Mouse (Mus musculus): Measurements from ENCODE around the gene Ip6k3.

Gene Ip6k3

DNA sequence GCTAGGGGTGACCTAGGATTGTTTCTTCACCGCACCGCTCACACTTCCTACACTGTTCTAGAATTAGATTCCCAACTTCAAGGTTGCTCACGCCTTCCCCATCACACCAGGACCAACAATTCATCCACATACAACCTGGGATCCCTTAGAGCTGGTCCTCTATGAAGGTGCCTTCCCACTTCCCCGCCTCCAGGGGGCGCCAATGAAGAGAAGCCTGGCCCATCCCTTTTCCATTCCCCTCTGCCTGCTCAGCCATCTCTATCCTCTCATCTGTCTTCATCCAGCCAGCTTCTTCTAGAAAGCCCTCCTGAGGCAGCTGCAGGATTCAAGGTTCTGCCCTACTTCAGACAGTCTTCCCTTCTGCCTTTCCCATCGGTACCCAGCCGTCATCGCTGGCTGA, 16.2 kb downstream of the Ip6k3 start:
- peak in 1 of 2 experiments; percentile 52 for DNase-seq

DNA sequence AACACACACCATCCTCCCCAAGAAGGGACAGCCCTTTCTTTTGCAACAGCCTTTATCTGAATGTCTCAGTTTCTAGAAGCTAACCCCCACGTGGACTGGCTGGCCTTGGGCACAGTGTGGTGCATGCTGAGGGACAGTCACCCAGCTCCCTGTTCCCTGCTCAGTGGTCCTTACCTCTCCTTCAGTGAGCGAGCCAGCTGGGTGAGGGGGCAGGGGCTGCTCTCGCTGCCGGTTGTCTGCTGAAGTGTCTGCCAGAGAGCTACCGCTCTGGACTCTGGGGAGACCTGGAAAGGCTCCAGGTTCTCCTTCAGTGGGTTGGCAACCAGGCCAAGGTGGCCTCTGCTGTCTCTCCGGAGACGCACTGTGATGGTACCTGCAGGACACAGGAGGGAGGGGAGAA, 16.7 kb downstream of the Ip6k3 start:
- no peak for DNase-seq

DNA sequence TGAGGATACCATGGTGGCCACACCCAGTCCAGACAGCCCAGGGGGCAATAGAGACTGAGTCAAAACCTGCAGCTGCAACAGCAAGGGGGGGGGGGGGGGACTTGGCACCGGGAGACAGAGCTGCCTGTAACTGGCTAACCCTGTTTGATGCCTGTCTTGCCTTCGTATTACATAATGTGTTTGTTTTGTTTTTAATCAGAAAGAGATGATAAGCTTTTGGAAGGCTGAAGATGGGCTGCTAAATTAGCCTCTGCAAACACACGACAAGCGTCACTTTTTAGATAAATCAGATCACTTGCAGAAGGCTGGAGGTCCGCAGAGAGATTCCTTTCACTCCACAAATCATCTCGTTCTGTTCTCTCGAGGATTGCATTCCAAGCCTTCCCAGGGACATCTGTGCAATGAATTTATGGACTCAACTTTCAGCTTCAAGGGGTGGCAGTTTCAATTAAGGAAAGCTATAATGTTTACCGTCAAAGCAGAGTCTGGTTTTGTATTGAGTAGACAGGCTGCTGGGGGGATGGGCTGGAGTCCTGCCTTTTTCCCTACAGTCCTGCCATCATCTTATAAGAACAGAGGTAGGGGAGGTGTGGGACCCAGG, 21.2 kb downstream of the Ip6k3 start:
- no peak for DNase-seq

DNA sequence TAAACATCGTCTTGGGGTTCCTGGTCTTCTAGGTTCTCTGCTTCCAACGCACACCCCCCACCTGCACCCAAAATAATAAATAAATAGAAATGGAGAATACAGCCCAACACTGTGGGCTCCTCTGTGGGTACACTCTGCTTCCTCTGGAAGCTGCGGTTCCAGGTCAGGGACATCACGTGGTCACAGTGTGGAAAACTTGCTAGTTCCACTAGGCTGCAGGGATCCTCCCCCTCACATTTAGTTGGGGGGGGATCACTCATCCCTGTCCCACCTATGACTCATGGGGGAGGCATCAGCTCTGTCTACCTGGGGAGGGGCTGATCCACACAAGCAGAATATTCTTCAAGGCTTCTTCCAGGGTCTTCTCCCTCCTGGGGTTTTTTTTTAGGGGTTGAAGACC, 23.4 kb downstream of the Ip6k3 start:
- DNase-seq, result no peak

DNA sequence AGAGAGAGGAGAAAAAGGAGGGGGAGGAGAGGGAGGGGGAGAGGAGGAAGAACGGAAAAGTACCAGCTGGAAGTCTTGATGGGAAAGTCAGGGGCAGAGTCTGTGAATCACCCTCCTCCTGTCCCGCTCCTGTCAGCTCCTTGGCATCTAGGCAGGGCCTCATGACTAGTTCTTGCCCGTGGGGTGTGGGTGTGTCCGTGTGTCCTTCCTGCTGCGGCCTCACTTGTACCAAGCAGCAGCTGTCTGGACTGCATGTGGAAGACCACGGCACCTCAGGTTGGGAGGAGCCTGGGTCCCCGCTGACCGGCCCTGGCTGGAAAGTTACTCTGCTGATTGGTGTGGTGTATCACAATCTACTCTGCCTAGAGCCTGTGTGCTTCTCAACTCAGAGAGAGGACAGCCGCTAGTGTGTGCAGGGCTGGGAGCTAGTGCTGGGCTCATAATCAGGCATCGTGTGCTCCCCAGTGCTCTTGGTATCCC, 25.6 kb downstream of the Ip6k3 start:
- DNase-seq, result no peak

DNA sequence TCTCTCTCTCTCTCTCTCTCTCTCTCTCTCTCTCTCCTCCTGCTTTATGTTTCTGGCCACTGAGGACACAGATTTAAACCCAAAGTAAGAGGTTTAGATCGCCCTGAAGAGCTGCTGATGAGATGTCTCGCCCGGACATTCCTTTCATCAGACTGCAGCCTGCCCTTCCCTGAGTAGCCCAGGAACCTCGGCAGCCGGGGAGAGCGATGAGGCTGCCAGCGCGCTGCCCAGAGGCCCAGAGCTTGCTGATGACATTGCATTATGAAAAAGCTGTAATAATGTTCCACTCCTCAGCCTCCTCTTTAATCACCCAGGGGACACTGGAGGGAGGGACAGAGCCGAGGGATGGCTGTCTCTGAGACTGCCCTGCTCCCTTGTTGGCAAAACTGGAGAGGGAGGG, 27.3 kb downstream of the Ip6k3 start:
- DNase-seq, result no peak

DNA sequence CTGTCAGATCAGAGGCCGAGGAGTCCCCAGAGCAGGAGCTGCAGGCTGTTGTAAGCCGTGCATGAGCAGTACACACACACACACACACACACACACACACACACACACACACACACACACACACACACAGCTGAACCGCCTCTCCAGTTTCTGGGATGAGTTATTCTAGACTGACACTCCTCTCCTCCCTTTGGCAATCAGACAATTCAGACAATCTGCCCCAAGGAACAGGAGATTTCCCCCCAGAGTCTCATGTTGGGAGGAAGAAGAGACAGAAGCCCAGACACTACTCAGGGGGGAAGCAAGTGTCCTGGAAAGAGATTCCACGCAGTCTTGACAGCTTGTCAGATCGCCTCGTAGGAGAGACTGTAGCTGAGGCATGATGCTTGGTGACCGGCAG, 28.3 kb downstream of the Ip6k3 start:
- DNase-seq, result no peak

DNA sequence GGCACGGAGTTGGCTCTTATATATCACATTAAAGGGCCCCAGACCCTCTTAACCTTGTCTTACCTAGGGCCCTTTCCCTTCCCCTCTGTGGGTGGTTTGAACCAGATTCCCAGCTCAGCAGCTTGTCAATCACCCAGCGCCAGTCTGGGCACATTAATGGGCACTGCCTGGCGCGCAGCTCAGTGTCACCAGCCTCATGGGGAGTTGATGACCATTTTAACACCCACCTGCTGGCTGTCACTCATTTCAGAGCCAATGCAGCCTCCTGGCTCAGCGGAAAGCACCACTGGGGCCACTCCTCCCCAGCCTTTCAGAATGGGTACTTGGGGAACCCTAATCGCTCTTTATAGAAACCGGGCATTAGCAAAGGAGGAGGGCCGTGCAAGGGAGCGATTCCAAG, 29.2 kb downstream of the Ip6k3 start:
- DNase-seq, result no peak

DNA sequence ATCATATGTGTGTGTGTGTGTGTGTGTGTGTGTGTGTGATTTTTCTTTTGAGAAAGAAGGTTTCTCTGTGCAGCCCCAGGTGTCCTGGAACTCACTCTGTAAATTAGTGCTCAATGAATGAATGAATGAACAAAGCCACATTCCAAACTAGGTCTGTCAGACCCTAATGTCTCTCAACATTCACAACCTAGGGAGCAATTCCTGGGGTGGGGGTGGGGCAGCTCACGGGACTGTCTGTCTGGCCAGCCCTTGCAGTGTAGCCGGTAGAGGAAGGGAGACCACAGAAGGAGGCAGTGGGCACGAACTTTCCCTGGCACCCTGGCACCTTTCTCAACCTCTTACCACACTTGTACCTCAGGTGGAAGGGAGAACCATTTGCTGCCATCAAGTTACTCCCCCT, 32.9 kb downstream of the Ip6k3 start:
- DNase-seq, result no peak

DNA sequence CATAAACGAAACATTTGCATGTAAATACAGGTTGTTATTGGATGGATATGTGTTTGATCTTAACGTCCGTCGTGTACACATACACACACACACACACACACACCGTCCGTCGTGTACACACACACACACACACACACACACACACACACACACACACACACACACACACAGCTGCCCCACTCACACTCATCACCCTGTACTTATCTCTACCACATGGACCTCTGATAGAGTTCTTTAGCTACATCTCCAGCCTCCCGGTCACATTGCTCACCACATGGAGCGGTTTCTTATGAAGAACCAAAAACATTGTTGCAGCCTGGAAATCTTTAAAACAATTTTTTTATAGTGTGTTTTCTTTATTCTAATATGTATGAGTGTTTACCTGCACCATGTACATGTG, 33.4 kb downstream of the Ip6k3 start:
- DNase-seq, result no peak

DNA sequence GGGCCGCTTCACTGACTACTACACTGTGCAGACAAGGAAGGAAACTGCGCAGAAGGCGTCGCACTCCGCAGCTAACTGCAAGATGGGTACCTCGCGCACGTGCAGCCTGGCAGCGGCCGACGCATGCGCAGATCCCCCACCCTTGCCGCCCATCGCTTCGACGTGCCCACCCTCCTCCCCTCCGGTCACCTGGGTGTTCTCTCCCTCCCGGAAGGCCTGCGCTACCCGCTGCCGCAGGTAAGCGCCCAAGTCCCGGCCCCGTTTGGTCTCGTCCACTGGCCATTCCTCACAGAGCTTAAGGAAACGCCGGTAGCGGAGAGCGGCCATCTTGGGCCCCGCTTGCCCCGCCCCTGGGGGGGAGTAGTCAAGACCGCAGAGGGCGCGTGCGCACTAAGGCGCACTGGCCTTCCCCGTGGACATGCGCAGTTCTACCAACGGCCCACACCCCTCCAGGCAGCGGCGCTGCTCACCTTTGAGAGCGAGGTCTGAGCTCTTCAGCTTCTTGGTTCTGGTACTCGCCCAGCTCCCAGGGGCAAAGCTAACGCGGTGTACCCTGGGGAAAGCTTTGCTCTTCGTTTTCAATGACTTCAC, 33.9 kb downstream of the Ip6k3 start, which contains the start of gene Uqcc2:
Gene Uqcc2 (minus strand): TSS at position 366 of the 591 bp plus-strand sequence.
- peak; percentile 96 to 98 for DNase-seq

DNA sequence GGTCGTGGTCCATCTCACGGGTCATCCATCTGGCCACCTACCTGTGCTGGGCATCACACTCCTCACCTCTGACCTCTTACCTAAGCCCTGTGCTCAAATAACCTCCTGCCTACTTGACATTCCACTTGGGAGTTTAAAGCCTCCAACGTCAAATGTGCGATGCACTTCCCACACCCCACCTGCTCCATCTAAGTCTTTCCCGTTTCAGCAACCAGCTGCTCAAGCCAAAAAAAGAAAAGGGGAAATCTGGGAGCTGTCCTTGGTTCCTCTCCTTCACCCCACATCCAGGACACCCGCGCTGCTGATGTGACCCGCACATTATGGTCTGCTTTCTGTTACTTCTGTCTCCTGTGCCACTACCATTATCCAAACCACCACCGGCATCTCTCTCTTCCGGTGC, 35.4 kb downstream of the Ip6k3 start:
- DNase-seq, result no peak

DNA sequence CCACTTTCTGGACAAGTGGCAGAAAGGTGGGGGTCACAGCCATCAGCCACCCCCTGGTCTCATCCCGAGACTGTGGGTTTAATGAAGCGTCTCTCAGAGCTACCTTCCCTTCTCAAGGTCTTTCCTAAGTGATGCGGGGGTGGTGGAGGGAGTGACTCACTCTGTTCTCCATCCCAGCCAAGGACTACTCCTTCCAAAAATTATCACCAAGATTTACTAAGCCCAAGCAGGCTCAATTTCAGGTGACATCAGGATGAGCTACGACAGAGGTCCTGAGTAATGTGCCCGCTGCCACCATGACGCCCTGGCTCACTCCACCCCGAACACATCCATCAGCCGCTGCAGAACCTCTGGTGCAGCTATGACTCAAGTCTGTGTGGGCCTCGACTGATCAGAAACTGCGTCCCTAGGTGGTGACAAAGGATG, 36.3 kb downstream of the Ip6k3 start:
- DNase-seq, result no peak

DNA sequence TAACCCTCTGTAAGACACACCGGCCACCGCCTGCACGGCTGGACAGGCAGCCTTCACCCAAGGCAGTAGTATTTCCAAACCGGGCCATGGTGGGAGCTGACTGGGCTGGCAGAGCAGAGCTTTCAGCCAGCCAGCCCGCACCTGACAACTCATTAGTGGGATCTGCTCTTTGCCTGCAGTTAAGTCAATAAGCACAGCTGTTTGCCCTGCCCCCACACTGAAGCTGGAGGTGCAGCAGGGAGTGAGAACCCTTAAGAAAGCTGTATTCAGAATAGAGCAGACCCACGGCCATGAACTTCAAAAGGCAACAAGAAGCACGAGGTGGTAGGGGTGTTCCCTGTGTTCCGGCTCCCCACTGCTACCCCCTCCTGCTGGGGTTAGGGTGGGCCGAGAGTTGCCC, 37.3 kb downstream of the Ip6k3 start:
- no peak for DNase-seq

DNA sequence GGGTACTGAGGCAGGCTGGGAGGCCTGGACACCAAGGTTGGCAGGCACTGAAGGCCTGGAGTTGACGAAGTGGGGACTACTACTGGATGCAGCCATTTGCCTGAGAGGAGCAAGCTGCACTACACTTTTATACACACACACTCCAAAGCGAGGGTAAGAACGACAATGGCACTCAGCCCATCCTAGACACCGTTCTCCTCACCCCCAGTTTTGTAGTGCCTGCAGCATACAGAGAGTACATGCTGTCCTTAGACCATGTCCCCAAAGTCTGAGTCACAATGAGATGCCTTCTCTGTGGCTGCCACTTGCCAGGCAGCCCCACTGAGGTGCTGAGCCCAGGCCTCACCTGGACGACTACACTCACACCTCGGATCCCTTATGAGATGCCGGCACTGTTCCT, 37.8 kb downstream of the Ip6k3 start:
- DNase-seq, result no peak

DNA sequence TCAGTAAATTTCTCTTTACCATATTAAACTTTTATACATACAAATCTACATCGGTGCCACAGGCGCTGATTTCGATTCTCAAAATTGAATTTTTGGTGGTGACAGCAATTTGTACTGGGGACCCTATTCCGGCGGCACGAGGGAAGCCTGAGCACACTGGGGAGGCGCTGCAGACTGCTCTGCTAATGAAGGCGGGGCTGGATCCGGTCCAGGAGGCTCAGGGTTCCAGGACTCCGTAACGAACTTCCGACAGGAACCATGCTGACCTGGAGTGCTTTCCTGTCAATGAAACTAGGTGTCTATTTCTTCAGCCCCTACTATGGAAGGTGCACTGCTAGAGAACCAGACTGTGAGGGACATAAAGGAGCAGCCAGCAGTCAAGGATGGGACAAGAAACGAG, 38.3 kb downstream of the Ip6k3 start:
- no peak for DNase-seq

DNA sequence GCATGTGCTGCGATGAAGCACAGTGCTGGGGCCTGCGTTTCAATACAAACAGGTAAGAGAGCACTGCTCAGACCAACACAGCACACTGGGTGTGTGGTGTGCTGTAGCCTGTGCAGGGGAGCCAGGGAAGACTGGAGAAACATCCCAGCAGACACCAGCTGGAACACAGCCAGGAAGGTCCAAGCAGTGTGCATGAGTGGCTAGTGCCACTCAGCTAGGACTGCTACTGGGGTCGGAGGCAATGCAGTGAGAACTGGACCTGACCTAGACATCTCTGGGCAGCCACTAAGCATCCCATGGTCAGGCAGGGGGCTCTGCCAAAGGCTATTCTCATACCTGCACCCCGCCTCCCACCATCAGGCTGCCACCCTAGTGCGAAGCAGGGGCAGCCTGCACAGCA, 39.4 kb downstream of the Ip6k3 start:
- DNase-seq, result no peak

DNA sequence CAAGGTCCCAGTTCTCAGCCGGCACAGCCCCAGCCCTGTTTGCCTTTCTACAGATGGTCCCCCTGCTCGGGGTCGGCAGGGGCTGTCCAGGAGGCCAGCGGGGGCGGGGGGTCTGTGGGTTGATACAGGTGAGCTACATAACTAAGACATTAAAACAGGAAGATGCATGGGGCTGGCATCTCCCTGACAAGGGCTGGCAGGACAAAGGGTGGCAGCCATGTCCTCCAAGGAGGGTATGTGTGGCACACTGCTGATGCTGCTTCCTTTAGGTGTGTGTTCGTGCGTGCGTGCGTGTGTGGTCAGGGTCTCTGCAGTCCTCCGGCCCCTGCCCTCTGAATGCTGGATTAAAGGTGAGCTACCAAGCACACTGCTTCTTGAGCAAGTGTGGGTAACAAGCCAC, 40.6 kb downstream of the Ip6k3 start:
- no peak for DNase-seq

DNA sequence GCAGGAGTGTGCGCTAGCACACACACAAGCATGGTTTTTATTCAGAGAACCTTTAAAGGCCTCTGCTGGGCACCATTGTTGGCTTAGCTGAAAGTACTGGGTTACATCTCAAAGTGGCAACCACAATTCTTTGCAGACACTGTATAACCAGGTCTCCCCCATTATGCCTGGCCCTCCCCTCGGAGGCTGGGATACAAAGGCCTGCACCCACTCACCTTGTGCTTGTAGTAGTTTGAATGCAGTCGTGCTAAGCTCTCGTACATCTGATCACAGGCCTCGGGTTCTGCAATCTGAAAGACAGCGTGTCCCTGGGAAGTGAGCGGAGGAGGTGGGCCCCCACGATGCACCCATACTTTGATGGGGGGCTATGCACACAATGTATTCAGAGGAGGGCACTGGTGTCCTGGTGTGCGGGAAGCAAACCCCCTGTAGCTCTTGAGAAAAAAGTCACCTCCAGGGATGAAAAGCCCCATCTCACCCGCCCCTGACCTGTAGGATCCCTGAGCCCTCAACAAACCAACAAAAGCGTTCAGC, 41.9 kb downstream of the Ip6k3 start:
- no peak for DNase-seq

DNA sequence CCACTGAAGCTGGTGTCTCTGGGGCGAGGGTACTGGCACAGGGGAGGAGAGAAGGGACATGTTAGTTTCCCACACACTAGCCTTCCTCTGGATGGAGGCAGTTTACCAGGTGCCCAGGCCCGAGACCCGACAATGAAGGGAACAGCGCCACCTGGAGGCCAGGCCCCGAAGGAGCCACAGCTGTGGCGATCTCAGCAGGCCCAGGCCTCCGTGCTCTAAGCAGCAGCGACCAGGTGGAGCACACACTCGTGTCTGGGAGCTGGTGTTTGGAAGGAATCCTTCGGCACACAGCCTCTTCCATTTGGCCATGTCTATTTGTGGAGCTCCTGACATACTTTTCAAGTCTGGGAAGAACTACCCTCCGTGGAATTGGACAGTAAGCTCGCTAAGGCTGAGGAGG, 42.4 kb downstream of the Ip6k3 start:
- peak; percentile 52 to 74 for DNase-seq

DNA sequence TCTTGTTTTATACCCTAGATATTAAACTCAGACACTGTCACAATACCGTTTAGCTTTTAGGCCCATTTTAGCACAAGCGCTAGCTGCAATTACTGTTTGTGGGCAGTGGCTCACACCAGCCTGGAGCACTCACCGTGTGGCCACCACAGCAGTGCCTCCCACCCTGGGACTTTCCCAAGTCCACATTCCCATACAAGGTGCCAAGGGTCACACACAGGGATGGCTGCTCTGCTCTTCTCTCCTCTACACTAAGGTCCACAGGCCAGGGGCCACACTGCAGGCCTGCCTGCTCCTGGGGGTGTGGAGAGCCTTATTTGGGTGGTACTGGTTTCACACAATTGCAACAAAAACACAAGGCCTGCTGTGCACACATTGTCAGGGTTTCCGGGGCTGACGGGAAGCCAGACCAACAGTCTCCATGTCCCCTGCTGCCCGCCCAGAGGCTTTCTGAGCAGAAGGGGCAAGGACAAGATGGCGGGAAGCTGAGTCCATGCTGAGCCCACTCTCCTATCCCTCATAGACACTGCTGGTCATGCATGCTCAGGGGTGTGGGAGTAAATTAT, 43.7 kb downstream of the Ip6k3 start:
- DNase-seq, result no peak

DNA sequence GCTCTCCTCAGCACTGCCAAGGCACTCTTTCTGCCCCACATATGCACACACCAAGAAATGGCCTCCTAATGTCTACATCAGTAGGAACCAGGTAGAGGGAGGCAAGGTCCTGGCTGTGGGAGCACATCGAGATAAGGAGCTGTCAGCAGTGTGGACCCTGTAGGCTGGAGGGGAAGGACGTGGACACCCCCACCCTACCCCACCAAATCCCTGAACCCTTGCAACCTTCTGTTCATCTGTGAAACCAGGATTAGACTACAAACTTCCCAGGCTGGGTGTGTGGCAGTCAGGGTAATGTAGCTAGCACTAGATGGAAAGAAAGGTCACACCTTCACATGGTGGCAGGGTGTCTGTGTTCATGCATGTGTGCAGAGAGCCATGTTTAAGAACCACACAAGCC, 44.5 kb downstream of the Ip6k3 start:
- DNase-seq, result no peak

DNA sequence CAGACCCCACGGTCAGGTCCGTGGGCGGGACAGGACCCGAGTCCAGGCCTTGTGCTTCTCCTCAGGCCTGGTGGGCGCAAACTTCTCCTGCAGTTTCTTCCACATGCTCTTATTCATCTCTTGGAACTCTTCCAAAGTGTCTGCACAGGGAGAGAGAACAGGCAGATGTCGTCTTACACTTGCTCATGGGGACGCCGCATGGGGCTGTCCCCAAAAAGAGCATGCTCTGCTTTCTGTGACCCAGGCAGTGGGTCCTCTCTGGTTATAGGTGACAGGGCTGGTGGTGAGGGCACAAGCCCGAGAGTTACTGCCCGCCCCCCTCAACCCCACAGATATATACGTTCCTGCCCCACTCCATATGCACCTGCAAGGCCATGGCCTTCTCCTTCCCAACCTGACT, 44.9 kb downstream of the Ip6k3 start:
- DNase-seq, result no peak

DNA sequence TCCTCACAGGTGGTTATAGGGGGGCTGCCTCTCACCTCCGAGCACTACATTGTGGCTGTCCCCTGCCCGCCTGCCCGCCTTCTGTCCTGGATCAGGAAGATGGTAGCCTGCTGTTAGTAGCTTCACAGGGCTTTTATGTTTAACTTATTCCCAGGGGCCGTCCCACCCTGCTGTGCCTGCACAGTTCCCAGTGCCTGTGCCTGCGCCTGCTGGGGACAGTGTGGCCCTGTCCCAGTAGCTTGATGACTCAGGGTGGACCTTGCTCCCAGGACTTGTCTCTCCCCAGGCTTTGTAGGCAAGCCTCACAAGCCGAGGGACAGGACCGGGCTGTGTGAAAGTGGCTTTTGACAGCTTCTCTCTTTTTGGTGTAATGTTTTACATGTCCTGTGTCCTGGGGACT, 45.8 kb downstream of the Ip6k3 start:
- no peak for DNase-seq

DNA sequence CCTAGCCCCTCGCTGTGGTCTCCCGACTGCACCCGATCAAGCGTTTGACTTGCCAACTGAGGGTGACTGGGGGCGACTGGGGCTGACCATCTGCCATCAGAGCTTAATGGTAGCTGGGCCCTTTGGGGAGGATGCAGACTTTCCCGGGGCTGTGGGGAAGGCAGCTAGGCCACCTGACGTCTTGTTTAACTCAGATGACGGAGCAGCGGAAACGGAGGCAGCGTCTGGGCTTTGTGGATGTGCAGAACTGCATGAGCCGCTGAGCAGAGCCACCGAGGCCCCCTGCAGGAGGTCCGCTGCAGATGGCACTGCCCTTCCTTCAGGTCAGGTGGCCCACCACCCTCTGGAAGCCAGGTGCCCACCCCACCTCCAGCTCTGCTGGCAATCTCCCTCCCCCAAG, 46.3 kb downstream of the Ip6k3 start:
- no peak for DNase-seq
